Mouse (Mus musculus): ENCODE measurements around the gene Cds1. TPM values are rescaled to one million over a fixed set of nuclear protein-coding genes. Genes with fewer than 3 reads are reported as not detected.

Gene Cds1
- polyA plus RNA-seq, 2 experiments = 0.23 to 0.29 TPM

DNA sequence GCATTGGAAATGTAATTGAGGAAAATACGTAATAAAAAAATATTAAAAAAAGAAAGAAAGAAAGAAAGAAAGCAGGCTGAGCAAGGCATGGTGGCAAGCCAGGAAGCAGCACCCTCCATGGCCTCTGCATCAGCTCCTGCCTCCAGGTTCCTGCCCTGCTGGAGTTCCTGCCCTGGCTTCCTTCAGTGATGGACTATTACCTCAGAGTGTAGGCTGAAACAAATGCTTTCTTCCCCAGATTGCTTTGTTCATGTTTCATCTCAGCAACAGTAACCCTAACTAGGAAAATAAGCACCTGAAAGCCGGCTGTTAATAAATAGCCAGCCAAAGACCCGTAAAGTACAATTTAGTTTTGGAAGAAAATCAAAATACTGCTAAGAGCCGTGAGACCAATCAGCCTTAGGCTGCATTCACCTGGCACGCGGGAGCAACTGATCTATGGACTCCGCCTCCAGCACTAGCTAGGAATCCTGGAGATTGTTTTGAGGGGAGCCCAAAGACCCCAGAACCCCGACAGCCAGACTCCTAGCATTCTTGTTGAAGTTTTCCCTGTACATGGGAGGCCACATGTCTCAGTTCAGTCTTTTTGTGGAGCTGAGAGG lies 36.5 kb upstream of the Cds1 start:
- no peak for ATAC-seq (ENCODE audit: insufficient read depth)
- no peaks in the 10 kb centered on the region for H3K36me3 ChIP-seq (replicated peaks; ENCODE audit: control insufficient read depth, insufficient read depth, low read depth)
- DNase-seq (ENCODE audit: low read depth in 3 of 3, low spot score in 3 of 3) = no peak
- no peaks in the 10 kb centered on the region for H3K9me3 ChIP-seq (ENCODE audit: control insufficient read depth, low read length)
- no peak overlapping the region for H3K4me2 ChIP-seq (ENCODE audit: low read depth)
- 70% methylated on average over 8 of the region's 8 CpGs for WGBS (ENCODE audit: insufficient replicate concordance)
- TF ChIP-seq EP300 (IDR thresholded peaks at IDR 0.05; ENCODE audit: low read depth) (no peak), CTCF (IDR thresholded peaks at IDR 0.05; ENCODE audit: low read depth) (no peak)
- H3K27me3 ChIP-seq (ENCODE audit: control insufficient read depth, insufficient read depth, low read length) = no peaks in the 10 kb centered on the region
- no peak overlapping the region for H3K9ac ChIP-seq (replicated peaks)
- no peak overlapping the region for H3K27ac ChIP-seq
- H3K4me1 ChIP-seq (replicated peaks; ENCODE audit: control insufficient read depth in 2 of 2, insufficient read depth in 2 of 2, low read length in 1 of 2) = no peaks in the 10 kb centered on the region
- H3K4me3 ChIP-seq (ENCODE audit: insufficient read depth in 1 of 2, low read depth in 2 of 2, low read length in 2 of 2) = no peak overlapping the region

DNA sequence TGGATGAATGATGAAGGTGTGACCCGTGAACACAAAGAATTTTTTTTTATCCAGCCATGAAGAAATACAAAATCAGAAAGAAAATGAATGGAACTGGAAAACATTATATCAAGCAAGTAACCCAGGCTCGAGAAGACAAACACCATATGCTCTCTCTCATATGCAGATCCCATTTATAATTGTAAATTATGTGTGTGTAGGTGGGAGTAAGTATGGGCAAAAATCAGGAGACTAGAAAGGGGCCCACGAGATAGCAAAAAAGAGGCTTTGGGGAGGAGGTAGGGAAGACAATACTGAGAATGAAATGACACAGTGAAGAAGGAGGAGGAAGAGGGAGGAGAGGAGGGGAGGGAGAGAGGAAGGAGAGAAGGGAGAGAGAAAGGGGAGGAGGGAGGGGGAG lies 27.6 kb upstream of the Cds1 start:
- WGBS (ENCODE audit: insufficient replicate concordance) = 48% methylated on average over 3 of the region's 3 CpGs
- ATAC-seq (ENCODE audit: insufficient read depth) = no peak
- no peak overlapping the region for H3K4me3 ChIP-seq (ENCODE audit: insufficient read depth in 1 of 2, low read depth in 2 of 2, low read length in 2 of 2)

DNA sequence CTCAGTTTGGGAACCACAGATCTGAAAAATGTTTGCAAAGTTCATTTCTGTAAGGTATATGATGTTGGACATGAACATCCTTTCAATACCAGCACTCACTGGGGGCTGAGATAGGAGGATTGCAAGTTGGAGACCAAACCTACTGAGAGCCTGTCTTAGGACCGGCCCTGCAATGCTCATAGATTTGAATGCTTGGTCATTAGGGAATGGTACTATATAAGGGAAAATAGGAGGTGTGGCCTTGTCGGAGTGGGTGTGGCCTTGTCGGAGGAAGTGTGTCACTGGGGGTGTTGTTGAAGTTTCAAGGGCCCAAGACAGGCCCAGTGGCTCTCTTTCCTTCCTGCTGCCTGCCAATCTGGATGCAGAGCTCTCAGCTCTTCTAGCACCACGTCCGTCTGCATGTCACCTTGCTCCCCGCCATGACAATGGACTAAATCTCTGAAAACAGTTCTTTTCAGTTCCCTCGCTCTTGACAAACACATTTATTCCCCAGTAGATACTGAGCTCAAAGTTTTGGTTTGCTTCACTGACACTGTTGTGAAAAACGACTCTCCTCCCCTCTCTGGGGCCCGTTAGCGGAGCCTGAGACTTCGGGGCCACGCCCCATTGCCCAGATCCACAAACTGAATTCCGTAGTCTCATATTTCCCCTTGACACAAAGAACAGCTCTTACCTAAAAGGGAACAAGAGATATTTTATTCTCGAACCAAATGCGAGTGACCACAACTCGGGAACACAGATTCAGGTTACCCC lies 24.3 kb upstream of the Cds1 start:
- Histone ChIP-seq H3K27me3 (ENCODE audit: control insufficient read depth, insufficient read depth, low read length) (no peaks in the 10 kb centered on the region), H3K4me2 (ENCODE audit: low read depth) (no peak overlapping the region), H3K9me3 (ENCODE audit: control insufficient read depth, low read length) (no peaks in the 10 kb centered on the region), H3K36me3 (replicated peaks; ENCODE audit: control insufficient read depth, insufficient read depth, low read depth) (no peaks in the 10 kb centered on the region), H3K4me3 (ENCODE audit: insufficient read depth in 1 of 2, low read depth in 2 of 2, low read length in 2 of 2) (no peak overlapping the region), H3K27ac (no peak overlapping the region), H3K9ac (replicated peaks) (no peak overlapping the region), H3K4me1 (replicated peaks; ENCODE audit: control insufficient read depth in 2 of 2, insufficient read depth in 2 of 2, low read length in 1 of 2) (no peaks in the 10 kb centered on the region)
- 67% methylated on average over 16 of the region's 16 CpGs for WGBS (ENCODE audit: insufficient replicate concordance)
- ATAC-seq (ENCODE audit: insufficient read depth) (no peak), DNase-seq (ENCODE audit: low read depth in 3 of 3, low spot score in 3 of 3) (no peak)
- TF ChIP-seq CTCF (IDR thresholded peaks at IDR 0.05; ENCODE audit: low read depth) (no peak), EP300 (IDR thresholded peaks at IDR 0.05; ENCODE audit: low read depth) (no peak)

More for the DNA sequence above, 27.6 kb upstream of the Cds1 start:
- Histone ChIP-seq H3K4me1 (replicated peaks; ENCODE audit: control insufficient read depth in 2 of 2, insufficient read depth in 2 of 2, low read length in 1 of 2) (no peaks in the 10 kb centered on the region), H3K4me2 (ENCODE audit: low read depth) (no peak overlapping the region), H3K27me3 (ENCODE audit: control insufficient read depth, insufficient read depth, low read length) (no peaks in the 10 kb centered on the region), H3K9me3 (ENCODE audit: control insufficient read depth, low read length) (no peaks in the 10 kb centered on the region), H3K36me3 (replicated peaks; ENCODE audit: control insufficient read depth, insufficient read depth, low read depth) (no peaks in the 10 kb centered on the region), H3K27ac (no peak overlapping the region), H3K9ac (replicated peaks) (no peak overlapping the region)
- no peak for DNase-seq (ENCODE audit: low read depth in 3 of 3, low spot score in 3 of 3)
- TF ChIP-seq EP300 (IDR thresholded peaks at IDR 0.05; ENCODE audit: low read depth) = no peak
- TF ChIP-seq CTCF (IDR thresholded peaks at IDR 0.05; ENCODE audit: low read depth) = no peak

DNA sequence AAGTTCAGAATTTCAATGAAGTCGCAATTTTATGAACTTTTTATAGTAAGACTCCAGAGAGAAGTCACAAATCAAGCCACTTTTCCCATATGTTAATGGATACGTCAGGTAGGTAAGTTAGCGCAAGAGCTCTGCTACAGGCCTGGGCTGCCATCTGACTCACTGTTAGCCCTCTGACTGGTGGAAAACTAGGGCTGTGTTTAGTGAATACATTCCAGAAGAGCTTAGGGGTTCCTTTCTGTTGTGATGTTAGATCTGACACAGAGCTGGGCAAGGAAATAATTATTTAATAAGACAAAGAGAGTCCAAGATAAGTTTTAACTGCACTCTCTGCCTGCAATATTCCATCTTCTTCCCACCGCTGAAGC lies 23.7 kb upstream of the Cds1 start:
- DNase-seq (ENCODE audit: low read depth in 3 of 3, low spot score in 3 of 3) = no peak
- no peak overlapping the region for H3K4me2 ChIP-seq (ENCODE audit: low read depth)
- no peak overlapping the region for H3K4me3 ChIP-seq (ENCODE audit: insufficient read depth in 1 of 2, low read depth in 2 of 2, low read length in 2 of 2)
- WGBS (ENCODE audit: insufficient replicate concordance) = 85% methylated on average over 4 of the region's 4 CpGs
- H3K27ac ChIP-seq = no peak overlapping the region
- no peaks in the 10 kb centered on the region for H3K36me3 ChIP-seq (replicated peaks; ENCODE audit: control insufficient read depth, insufficient read depth, low read depth)
- H3K4me1 ChIP-seq (replicated peaks; ENCODE audit: control insufficient read depth in 2 of 2, insufficient read depth in 2 of 2, low read length in 1 of 2) = no peaks in the 10 kb centered on the region
- no peaks in the 10 kb centered on the region for H3K9me3 ChIP-seq (ENCODE audit: control insufficient read depth, low read length)
- no peak for ATAC-seq (ENCODE audit: insufficient read depth)
- no peaks in the 10 kb centered on the region for H3K27me3 ChIP-seq (ENCODE audit: control insufficient read depth, insufficient read depth, low read length)
- H3K9ac ChIP-seq (replicated peaks) = no peak overlapping the region
- no peak for TF ChIP-seq CTCF (IDR thresholded peaks at IDR 0.05; ENCODE audit: low read depth)
- TF ChIP-seq EP300 (IDR thresholded peaks at IDR 0.05; ENCODE audit: low read depth) = no peak

DNA sequence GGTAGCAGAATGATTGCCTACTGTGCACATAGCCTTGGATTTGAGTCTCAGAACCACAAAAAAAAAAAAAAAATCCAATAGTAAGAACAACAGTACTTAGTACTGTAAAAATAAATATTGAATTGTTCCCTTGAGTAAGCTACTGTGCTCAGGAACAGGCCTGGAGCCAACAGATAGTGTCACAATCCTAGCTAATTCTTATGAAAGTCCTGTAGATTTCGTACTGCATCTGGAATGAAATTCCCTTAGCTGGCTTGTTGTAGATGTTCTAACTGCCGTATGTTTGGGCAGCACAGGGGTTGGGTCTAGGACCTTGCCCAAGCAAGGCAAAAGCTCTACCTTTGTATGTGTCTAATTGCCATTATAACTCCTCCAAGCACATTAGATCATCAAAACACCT lies 22.9 kb upstream of the Cds1 start:
- ATAC-seq (ENCODE audit: insufficient read depth) (no peak), DNase-seq (ENCODE audit: low read depth in 3 of 3, low spot score in 3 of 3) (no peak)
- Histone ChIP-seq H3K9ac (replicated peaks) (no peak overlapping the region), H3K4me1 (replicated peaks; ENCODE audit: control insufficient read depth in 2 of 2, insufficient read depth in 2 of 2, low read length in 1 of 2) (no peaks in the 10 kb centered on the region), H3K27me3 (ENCODE audit: control insufficient read depth, insufficient read depth, low read length) (no peaks in the 10 kb centered on the region), H3K9me3 (ENCODE audit: control insufficient read depth, low read length) (no peaks in the 10 kb centered on the region), H3K27ac (no peak overlapping the region), H3K36me3 (replicated peaks; ENCODE audit: control insufficient read depth, insufficient read depth, low read depth) (no peaks in the 10 kb centered on the region), H3K4me3 (ENCODE audit: insufficient read depth in 1 of 2, low read depth in 2 of 2, low read length in 2 of 2) (no peak overlapping the region), H3K4me2 (ENCODE audit: low read depth) (no peak overlapping the region)
- WGBS (ENCODE audit: insufficient replicate concordance) = 56% methylated on average over 2 of the region's 2 CpGs
- no peak for TF ChIP-seq EP300 (IDR thresholded peaks at IDR 0.05; ENCODE audit: low read depth)
- TF ChIP-seq CTCF (IDR thresholded peaks at IDR 0.05; ENCODE audit: low read depth) = no peak

Measured in liver, embryonic 14.5 days (tissue).